Mouse (Mus musculus): ENCODE data around the gene Lrrc75a. TPM values are rescaled to one million over a fixed set of nuclear protein-coding genes. Genes with fewer than 3 reads are reported as not detected.

Lrrc75a gene
- polyA plus RNA-seq, 1 experiment from 2014 or later = 8.4 TPM

DNA sequence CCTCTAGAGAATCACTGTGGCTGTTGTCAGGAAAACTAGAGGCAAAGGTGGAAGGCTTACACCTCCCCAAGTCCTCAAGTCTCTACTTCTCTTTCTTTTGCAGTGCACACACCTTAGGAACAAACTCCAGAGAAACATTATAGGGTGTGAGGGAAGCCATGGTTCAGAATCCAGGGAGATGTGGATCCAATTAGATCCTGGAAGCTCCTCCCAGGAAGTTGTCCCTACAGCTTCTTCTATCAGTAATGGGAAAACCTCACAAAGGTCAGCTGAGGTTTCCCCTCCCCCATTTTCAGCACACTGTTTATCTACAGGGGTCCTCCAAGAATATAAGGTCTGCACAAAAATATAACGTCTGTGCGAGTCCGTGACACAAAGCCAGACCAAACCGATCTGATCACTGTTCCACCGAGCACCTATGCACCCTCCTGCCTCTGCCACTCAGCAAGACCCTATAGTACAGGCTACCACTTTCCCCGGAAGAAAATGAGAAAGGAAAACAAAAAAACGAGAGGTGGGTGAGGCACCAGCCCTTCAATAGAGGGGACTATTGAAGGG lies 1.3 kb downstream of the Lrrc75a start:
- WGBS = 42% methylated on average over 7 of the region's 7 CpGs
- Histone ChIP-seq H3K4me2 (ENCODE audit: low read length) (peak overlapping the region; percentile 93), H3K9me3 (ENCODE audit: control insufficient read depth, low read length) (no peaks in the 10 kb centered on the region), H3K4me1 (ENCODE audit: control insufficient read depth, insufficient read depth, low read depth, low read length) (peaks cover 43% of the 10 kb centered on the region), H3K9ac (ENCODE audit: low read depth, low read length) (peak overlapping the region; percentile 88), H3K27ac (ENCODE audit: low read depth, low read length) (peak overlapping the region; percentile 78; the same call in 1 of the 2 replicates), H3K36me3 (ENCODE audit: control insufficient read depth, insufficient read depth, low read length) (no peaks in the 10 kb centered on the region), H3K27me3 (replicated peaks; ENCODE audit: control insufficient read depth, insufficient read depth, low read length) (no peaks in the 10 kb centered on the region), H3K4me3 (ENCODE audit: low read length) (peak overlapping the region; percentile 80)
- ATAC-seq = no peak

DNA sequence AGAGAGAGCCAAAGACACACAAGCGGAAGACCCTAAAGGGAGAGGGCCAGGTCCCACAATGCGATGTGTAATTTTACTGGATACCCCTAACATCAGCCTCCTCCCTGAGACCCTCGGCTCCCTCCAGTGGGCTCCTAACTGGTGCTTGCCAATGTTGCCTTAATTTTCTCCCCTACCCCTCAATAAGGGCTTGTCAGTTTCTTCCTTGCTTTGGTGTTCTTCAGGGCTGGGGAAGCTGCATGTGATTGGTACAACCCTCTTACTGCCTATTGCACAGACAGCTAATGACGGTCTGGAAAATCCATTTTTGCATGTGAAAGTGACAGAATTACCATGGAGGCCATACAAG lies 1.9 kb downstream of the Lrrc75a start:
- H3K4me3 ChIP-seq (ENCODE audit: low read length) = peak overlapping the region; percentile 27
- no peak for ATAC-seq
- H3K4me1 ChIP-seq (ENCODE audit: control insufficient read depth, insufficient read depth, low read depth, low read length) = peaks cover 43% of the 10 kb centered on the region
- H3K9ac ChIP-seq (ENCODE audit: low read depth, low read length) = peak overlapping the region; percentile 49
- H3K36me3 ChIP-seq (ENCODE audit: control insufficient read depth, insufficient read depth, low read length) = no peaks in the 10 kb centered on the region
- 0 out of 2 replicates have a peak overlapping the region, but pooled peaks have one; percentile 11 for H3K27ac ChIP-seq (ENCODE audit: low read depth, low read length)
- H3K4me2 ChIP-seq (ENCODE audit: low read length) = peak overlapping the region; percentile 93
- H3K27me3 ChIP-seq (replicated peaks; ENCODE audit: control insufficient read depth, insufficient read depth, low read length) = no peaks in the 10 kb centered on the region
- WGBS = 19% methylated on average over 4 of the region's 4 CpGs
- no peaks in the 10 kb centered on the region for H3K9me3 ChIP-seq (ENCODE audit: control insufficient read depth, low read length)

DNA sequence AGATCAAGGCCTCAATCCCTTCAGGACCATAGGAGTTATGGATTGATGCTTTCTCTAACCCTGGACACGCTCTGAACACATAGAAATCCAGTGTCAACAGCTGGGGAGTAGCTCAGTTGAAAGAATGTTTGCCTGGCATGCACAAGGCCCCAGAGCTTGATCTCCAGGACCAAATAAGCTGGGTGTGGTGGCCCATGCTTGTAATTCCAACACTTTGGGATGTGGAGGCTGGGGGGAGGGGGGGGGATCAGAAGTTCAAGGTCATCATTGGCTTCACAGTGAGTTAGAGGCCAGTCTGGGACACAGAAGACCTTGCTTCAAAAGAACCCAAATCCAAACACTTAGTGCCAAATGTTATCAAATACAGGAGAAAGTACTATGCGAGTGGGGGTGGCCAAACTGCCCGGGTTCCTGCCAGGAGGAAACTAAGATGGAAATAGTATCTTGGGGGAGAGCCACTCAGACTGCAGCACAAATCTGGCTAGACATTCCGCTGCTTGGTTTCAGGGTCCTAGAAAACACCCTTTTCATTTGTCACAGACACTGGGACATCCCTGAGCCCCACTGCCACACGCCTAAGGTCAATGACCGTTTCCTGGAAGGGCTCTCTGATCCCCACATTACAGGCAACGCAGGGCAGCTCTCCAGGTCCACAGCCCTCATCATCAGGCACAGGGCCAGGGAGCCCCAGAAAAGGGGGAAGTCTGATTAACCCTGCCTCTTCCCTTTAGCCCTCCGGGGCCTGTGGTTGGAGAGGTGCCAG lies 2.4 kb downstream of the Lrrc75a start:
- Histone ChIP-seq H3K9ac (ENCODE audit: low read depth, low read length) (peak overlapping the region; percentile 49), H3K9me3 (ENCODE audit: control insufficient read depth, low read length) (no peaks in the 10 kb centered on the region), H3K36me3 (ENCODE audit: control insufficient read depth, insufficient read depth, low read length) (no peaks in the 10 kb centered on the region), H3K4me2 (ENCODE audit: low read length) (peak overlapping the region; percentile 93), H3K4me3 (ENCODE audit: low read length) (peak overlapping the region; percentile 27), H3K4me1 (ENCODE audit: control insufficient read depth, insufficient read depth, low read depth, low read length) (peaks cover 43% of the 10 kb centered on the region), H3K27ac (ENCODE audit: low read depth, low read length) (0 out of 2 replicates have a peak overlapping the region, but pooled peaks have one; percentile 11), H3K27me3 (replicated peaks; ENCODE audit: control insufficient read depth, insufficient read depth, low read length) (no peaks in the 10 kb centered on the region)
- WGBS = 26% methylated on average over 8 of the region's 8 CpGs
- ATAC-seq = no peak

DNA sequence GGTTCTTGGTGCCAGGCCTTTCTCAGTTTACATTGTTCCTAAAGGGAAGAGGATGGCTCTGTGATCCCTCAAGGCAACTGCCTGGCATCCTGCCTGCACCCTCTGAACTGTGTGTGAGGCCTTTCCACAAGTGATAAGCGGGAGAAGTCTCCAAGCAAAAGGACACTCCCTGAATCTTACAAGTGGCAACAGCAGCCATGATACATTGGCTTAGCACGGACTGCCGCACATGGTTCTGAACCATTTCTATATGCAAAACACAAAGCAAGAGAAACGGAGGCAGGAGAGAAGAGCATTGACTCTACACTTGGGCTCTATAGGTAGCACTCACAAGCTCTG lies 3.0 kb downstream of the Lrrc75a start:
- Histone ChIP-seq H3K4me3 (ENCODE audit: low read length) (no peak overlapping the region), H3K9ac (ENCODE audit: low read depth, low read length) (0 out of 2 replicates have a peak overlapping the region, but pooled peaks have one; percentile 49), H3K27me3 (replicated peaks; ENCODE audit: control insufficient read depth, insufficient read depth, low read length) (no peaks in the 10 kb centered on the region), H3K27ac (ENCODE audit: low read depth, low read length) (no peak overlapping the region), H3K4me2 (ENCODE audit: low read length) (peak overlapping the region; percentile 93), H3K9me3 (ENCODE audit: control insufficient read depth, low read length) (no peaks in the 10 kb centered on the region), H3K36me3 (ENCODE audit: control insufficient read depth, insufficient read depth, low read length) (no peaks in the 10 kb centered on the region), H3K4me1 (ENCODE audit: control insufficient read depth, insufficient read depth, low read depth, low read length) (peaks cover 43% of the 10 kb centered on the region)
- no peak for ATAC-seq
- 87% methylated on average over 4 of the region's 4 CpGs for WGBS

DNA sequence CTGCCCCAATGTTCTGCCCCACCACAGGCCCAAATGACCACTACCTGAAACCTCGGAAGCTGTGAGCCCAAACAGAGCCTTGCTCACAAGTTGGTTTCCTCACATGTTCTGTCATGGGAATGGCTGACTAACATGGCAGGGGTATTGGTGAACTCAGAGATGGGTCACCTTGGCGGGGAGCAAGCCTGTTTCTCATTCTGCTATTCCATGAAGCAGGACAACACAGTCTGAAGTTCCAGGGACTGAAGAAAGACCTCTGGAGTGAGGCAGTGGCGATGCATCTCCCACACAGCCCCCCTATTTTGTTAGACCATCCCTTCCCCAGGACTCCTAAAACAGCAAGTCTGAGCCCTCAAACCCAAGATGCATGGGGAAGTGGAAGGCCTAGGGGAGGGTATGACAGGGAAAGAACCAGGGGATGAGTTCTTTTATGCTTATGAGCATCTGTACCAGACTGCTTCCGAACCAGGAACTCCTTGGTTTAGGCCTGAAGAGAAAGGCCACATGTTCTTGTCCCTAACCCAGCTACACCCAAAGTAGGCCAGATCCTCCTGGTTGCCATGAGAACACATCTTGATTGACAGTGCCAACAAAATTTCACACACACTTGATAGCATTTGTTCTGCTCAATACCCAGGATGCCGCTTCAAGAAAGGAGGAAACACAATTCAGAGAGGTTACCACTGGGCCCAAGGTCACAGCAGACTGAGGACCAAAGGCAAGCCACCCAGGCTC lies 3.6 kb downstream of the Lrrc75a start:
- Histone ChIP-seq H3K4me2 (ENCODE audit: low read length) (peak overlapping the region; percentile 93; the same call in 1 of the 2 replicates), H3K27ac (ENCODE audit: low read depth, low read length) (no peak overlapping the region), H3K27me3 (replicated peaks; ENCODE audit: control insufficient read depth, insufficient read depth, low read length) (no peaks in the 10 kb centered on the region), H3K4me3 (ENCODE audit: low read length) (no peak overlapping the region), H3K9me3 (ENCODE audit: control insufficient read depth, low read length) (no peaks in the 10 kb centered on the region), H3K9ac (ENCODE audit: low read depth, low read length) (no peak overlapping the region), H3K36me3 (ENCODE audit: control insufficient read depth, insufficient read depth, low read length) (no peaks in the 10 kb centered on the region), H3K4me1 (ENCODE audit: control insufficient read depth, insufficient read depth, low read depth, low read length) (peaks cover 43% of the 10 kb centered on the region)
- 87% methylated on average over 5 of the region's 5 CpGs for WGBS
- no peak for ATAC-seq

DNA sequence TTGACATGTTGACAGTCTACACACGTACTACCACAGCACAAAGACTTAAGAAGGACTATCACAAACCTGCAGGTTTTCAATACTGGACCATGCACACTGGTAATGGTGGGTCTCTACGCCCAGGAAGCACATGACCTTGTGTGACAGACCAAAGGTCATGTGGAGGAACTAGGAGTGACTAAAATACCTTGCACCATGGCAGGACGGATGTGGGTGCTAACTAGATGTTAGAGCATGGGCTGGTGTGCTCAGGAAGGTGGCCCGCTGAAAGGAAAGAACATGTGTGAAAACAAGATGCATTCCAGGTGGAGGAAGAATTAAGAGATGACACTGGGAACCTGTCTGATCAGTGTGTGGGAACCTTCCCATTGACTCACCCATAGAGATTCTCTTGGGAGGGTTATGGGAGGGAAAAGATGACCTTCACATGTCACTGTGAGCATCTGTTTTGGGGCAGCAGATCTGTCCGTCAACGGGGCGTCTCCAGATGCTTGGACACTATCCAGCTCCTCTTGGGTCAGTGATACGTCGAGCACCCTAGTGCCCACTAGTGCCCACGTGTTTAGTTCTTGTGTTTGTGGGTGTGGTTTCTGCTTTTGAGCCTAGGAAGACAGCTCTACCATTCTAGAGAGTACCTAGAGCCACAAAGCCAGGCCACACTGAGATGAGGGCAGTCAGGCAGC lies 4.5 kb downstream of the Lrrc75a start:
- H3K27me3 ChIP-seq (replicated peaks; ENCODE audit: control insufficient read depth, insufficient read depth, low read length) = no peaks in the 10 kb centered on the region
- peaks cover 43% of the 10 kb centered on the region for H3K4me1 ChIP-seq (ENCODE audit: control insufficient read depth, insufficient read depth, low read depth, low read length)
- no peak overlapping the region for H3K4me2 ChIP-seq (ENCODE audit: low read length)
- H3K4me3 ChIP-seq (ENCODE audit: low read length) = no peak overlapping the region
- H3K9me3 ChIP-seq (ENCODE audit: control insufficient read depth, low read length) = no peaks in the 10 kb centered on the region
- WGBS = 85% methylated on average over 10 of the region's 10 CpGs
- H3K36me3 ChIP-seq (ENCODE audit: control insufficient read depth, insufficient read depth, low read length) = no peaks in the 10 kb centered on the region
- H3K9ac ChIP-seq (ENCODE audit: low read depth, low read length) = no peak overlapping the region
- ATAC-seq = no peak
- H3K27ac ChIP-seq (ENCODE audit: low read depth, low read length) = no peak overlapping the region; the same call in 1 of the 2 replicates

DNA sequence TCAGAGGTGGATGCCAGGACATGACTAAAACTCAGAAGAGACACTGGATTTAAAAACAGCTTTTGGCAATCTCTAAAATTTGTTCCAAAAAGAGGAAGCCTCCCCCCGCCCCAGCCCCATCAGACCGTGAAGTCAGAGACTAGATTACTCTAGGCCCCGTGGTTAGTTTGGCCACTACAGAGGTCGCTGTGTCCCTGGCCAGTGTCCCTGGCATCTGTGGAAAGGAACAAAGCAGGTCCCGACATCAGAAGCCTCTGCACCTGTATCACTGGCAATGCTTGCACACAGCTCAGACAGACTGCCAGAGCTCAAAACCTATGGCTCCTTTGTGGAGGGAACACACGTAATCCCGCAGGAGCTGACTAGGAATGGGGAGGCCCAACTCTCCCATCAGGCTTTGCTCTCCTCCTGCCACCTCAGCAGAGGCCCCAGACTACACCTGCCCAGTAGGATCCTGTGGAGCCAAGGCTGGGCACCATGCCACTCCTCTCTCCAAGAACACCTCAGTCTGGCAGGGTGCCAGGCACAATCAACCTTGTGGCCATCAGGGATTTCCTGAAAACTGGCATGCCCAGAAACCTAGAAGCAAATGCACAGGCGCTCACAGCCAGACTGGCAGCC lies 5.2 kb downstream of the Lrrc75a start:
- Histone ChIP-seq H3K4me3 (ENCODE audit: low read length) (no peak overlapping the region), H3K27me3 (replicated peaks; ENCODE audit: control insufficient read depth, insufficient read depth, low read length) (no peaks in the 10 kb centered on the region), H3K9me3 (ENCODE audit: control insufficient read depth, low read length) (no peaks in the 10 kb centered on the region), H3K9ac (ENCODE audit: low read depth, low read length) (no peak overlapping the region), H3K36me3 (ENCODE audit: control insufficient read depth, insufficient read depth, low read length) (no peaks in the 10 kb centered on the region), H3K27ac (ENCODE audit: low read depth, low read length) (peak overlapping the region; percentile 32; the same call in 1 of the 2 replicates), H3K4me2 (ENCODE audit: low read length) (no peak overlapping the region), H3K4me1 (ENCODE audit: control insufficient read depth, insufficient read depth, low read depth, low read length) (peaks cover 43% of the 10 kb centered on the region)
- ATAC-seq = peak; percentile 22; the same call in 1 of the 2 replicates
- WGBS = 54% methylated on average over 8 of the region's 8 CpGs

DNA sequence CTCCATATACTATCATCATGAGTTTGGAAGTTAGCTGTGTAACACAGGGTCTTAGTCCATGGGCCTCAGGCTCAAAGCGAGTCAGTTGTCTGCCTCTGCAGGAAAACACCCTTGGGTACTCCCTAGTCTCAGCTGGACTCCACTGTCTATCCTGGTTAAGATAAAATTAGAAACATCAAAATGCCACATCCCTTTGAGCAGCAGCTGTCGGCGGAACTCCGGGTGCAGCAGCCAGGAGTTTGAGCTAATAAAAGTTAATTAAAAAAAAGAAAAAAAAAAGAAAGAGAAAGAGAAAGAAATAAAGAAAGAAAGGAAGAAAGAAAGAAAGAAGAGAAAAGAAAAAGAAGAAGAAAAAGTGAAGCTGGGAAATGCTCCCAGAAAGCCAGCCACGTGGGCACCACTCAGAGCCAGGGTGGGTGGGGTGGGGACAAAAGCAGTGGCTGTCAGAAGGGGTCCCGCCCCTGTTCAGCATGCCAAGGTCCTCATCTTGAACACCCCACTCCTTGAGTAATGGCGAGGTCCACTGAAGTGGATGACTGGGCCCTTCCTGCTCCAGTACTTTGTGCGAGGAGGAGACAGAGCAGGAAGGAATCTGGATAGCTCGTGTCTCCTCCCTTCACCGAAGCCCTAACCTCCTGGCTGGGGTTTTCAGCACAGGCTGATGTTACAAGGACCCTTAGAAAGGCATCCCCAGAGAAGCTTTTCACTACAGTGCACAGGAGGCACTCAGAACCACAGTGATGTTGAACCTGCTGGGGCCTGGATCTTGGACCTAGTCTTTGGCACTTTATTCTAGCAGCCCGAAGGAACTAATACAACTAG lies 6.1 kb downstream of the Lrrc75a start:
- Histone ChIP-seq H3K4me3 (ENCODE audit: low read length) (no peak overlapping the region), H3K9me3 (ENCODE audit: control insufficient read depth, low read length) (no peaks in the 10 kb centered on the region), H3K36me3 (ENCODE audit: control insufficient read depth, insufficient read depth, low read length) (no peaks in the 10 kb centered on the region), H3K4me2 (ENCODE audit: low read length) (no peak overlapping the region), H3K27ac (ENCODE audit: low read depth, low read length) (peak overlapping the region; percentile 45), H3K4me1 (ENCODE audit: control insufficient read depth, insufficient read depth, low read depth, low read length) (peaks cover 38% of the 10 kb centered on the region), H3K9ac (ENCODE audit: low read depth, low read length) (no peak overlapping the region), H3K27me3 (replicated peaks; ENCODE audit: control insufficient read depth, insufficient read depth, low read length) (no peaks in the 10 kb centered on the region)
- 49% methylated on average over 11 of the region's 11 CpGs for WGBS
- ATAC-seq = no peak

Measured in hindbrain, embryonic 16.5 days (tissue).